Mouse (Mus musculus) forebrain, postnatal 0 days (tissue): ENCODE results near the gene Vsx2. TPM values are rescaled to one million over a fixed set of nuclear protein-coding genes. Genes with fewer than 3 reads are reported as not detected.
"Not testable (repeated sequence)": the region's sequence is repeated elsewhere in the genome, so short reads cannot be mapped to it uniquely, and the experiment has no call there.

Experiments used
- ATAC-seq: fragments of 200-750 bp; cut with Nextera tagmentation; 2 replicates; pipeline ENCODE4 v1.8.0; 2017; ENCODE audit warnings: mild to moderate bottlenecking, moderate library complexity
- DNase-seq: peaks from one replicate; pipeline ENCODE4 v3.0.0-alpha.2; 2015
- H3K27ac ChIP-seq: fragments of 300-500 bp; sonication (generic); 2 replicates; pipeline ENCODE4 v1.5.1; 2014; ENCODE audit warnings: low read depth, mild to moderate bottlenecking, antibody characterized with exemption, low read length, moderate library complexity, mixed read lengths
- H3K27me3 ChIP-seq: fragments of 300-500 bp; sonication (generic); 2 replicates; pipeline ENCODE4 v1.6.1; 2014; ENCODE audit warnings: mild to moderate bottlenecking, low read length, mixed read lengths; ENCODE audit not compliant: insufficient read depth
- H3K36me3 ChIP-seq: fragments of 300-500 bp; sonication (generic); 2 replicates; pipeline ENCODE4 v1.6.1; 2014; ENCODE audit warnings: mild to moderate bottlenecking, moderate library complexity; ENCODE audit not compliant: insufficient read depth
- H3K4me1 ChIP-seq: fragments of 300-500 bp; sonication (generic); 2 replicates; pipeline ENCODE4 v1.6.1; 2014; ENCODE audit warnings: antibody characterized with exemption; ENCODE audit not compliant: insufficient read depth
- H3K4me2 ChIP-seq: fragments of 300-500 bp; sonication (generic); 2 replicates; pipeline ENCODE4 v1.6.1; 2014; ENCODE audit warnings: low read depth, mild to moderate bottlenecking, moderate library complexity
- H3K4me3 ChIP-seq: fragments of 300-500 bp; sonication (generic); 2 replicates; pipeline ENCODE4 v1.5.1; 2014; ENCODE audit warnings: low read depth, low read length, mixed read lengths
- H3K9ac ChIP-seq: fragments of 300-500 bp; sonication (generic); 2 replicates; pipeline ENCODE4 v1.6.1; 2014; ENCODE audit warnings: mild to moderate bottlenecking
- H3K9me3 ChIP-seq: fragments of 300-500 bp; sonication (generic); 2 replicates; pipeline ENCODE4 v1.6.1; 2016; ENCODE audit warnings: low read length
- CTCF ChIP-seq: sonication (generic); IDR thresholded peaks from 2 replicates; pipeline ENCODE4 v1.5.1; 2016; ENCODE audit warnings: antibody characterized with exemption, control low read depth, low read depth
- WGBS: fragments of 180-500 bp; shearing (Covaris S2); extraction: QIAGEN DNeasy Blood & Tissue Kit; methylation state at CpG from one replicate; pipeline ENCODE4 v1.1.7; 2014; 5-methylcytosine and 5-hydroxymethylcytosine counted together
- polyA plus RNA-seq: library from polyadenylated mRNA; unstranded; fragments of >200 nt; fragmentation: Nextera tagmentation; extraction: Ambion mirVana; gene quantifications from 2 replicates; pipeline ENCODE4 v1.2.1, GENCODE M21; 2015
- total RNA-seq: library from RNA; depleted of rRNA; stranded (reverse); fragments of >200 nt; gene quantifications from 2 replicates; pipeline ENCODE4 v1.2.3, GENCODE M21; 2014

The Vsx2 gene
- total and polyA plus RNA-seq, 2 experiments from 2014 or later = 0.05 to 0.67 TPM

DNA sequence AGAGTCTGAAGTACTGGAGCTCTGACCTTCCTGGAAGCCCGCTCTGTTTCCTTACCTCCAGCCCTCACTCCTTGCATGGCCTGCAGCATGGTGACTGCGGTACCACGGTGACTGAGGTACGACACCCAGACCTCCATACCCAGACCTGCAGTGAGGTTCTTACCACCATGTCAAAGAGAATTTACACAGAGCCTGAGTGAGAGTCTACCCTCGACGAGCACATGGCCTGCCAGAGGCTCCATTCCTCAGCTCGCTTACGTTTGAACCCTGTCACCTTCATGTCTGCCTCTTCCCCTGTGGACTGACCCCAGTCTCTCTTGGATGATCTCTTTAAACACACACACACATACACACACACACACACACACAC lies 36.7 kb upstream of the Vsx2 start:
- no peak overlapping the region for H3K9ac ChIP-seq
- DNase-seq = no peak
- ATAC-seq = no peak
- TF ChIP-seq CTCF = no peak
- no peak overlapping the region for H3K4me2 ChIP-seq
- H3K27ac ChIP-seq = peak overlapping the region; percentile 57
- H3K27me3 ChIP-seq = no peaks in the 10 kb centered on the region
- 36% methylated on average over 8 of the region's 8 CpGs for WGBS
- no peaks in the 10 kb centered on the region for H3K4me1 ChIP-seq
- H3K4me3 ChIP-seq = no peak overlapping the region
- H3K36me3 ChIP-seq = no peaks in the 10 kb centered on the region
- no peaks in the 10 kb centered on the region for H3K9me3 ChIP-seq

DNA sequence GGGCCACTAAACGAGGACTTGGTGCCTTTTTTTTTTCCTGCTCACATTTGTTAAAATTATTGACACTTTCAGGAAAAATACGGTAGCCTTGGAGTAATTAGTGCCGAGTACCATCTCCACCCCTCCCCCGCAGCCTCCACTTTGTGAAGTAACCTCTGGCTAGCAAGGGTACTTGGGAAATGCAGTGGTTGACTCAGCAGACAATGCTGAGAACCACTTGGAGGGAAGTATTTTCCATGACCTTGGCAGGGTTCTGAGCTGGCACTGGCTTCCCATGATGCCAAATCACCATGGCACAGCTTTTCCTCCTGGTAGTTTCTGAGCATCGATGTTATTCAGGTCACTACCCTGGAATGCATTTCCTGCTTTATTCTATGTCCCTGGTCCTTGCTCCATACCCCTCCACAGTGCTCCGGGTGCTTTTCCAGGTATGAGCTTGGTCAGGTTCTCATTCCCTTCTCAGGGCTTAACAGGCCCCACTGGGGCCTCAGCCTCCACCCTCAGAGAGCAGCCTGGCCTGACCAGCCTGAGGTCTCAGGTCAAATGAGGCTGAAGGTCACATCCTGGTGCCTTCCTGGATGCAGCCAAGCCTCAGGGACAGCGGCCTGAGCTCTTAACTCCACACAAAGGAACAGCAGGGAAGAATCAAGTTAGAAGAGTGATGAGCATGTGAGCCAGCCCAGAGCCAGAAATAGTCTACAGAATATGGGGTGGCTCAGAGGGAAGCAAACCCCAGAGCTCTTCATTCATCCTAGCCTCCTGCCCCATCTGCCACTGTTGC lies 35.7 kb upstream of the Vsx2 start:
- no peak for DNase-seq
- Histone ChIP-seq H3K4me2 (no peak overlapping the region), H3K9me3 (no peaks in the 10 kb centered on the region), H3K27ac (no peak overlapping the region), H3K36me3 (no peaks in the 10 kb centered on the region), H3K27me3 (no peaks in the 10 kb centered on the region), H3K9ac (no peak overlapping the region), H3K4me3 (no peak overlapping the region), H3K4me1 (no peaks in the 10 kb centered on the region)
- TF ChIP-seq CTCF = no peak
- ATAC-seq = no peak
- WGBS = 51% methylated on average over 7 of the region's 7 CpGs

DNA sequence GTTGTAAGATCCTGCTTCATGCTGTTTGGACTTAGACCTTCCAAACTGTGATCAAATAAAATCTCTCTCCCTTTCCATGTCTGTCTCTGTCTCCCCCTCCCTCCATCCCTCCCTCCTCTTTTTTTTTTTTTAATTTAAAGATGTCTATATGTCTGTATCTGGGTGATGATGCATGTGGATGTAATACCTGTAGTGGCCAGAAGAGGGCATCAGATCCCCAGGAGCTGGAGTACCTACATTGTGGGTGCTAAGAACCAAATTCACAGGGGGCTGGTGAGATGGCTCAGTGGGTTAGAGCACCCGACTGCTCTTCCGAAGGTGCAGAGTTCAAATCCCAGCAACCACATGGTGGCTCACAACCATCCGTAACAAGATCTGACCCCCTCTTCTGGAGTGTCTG lies 30.0 kb upstream of the Vsx2 start:
- H3K9me3 ChIP-seq, H3K4me2 ChIP-seq, ATAC-seq, DNase-seq, H3K36me3 ChIP-seq, H3K4me1 ChIP-seq, H3K27ac ChIP-seq, H3K4me3 ChIP-seq, H3K27me3 ChIP-seq, H3K9ac ChIP-seq: not testable (repeated sequence)
- 80% methylated on average over 2 of the region's 3 CpGs for WGBS
- TF ChIP-seq CTCF = peak; percentile 49

DNA sequence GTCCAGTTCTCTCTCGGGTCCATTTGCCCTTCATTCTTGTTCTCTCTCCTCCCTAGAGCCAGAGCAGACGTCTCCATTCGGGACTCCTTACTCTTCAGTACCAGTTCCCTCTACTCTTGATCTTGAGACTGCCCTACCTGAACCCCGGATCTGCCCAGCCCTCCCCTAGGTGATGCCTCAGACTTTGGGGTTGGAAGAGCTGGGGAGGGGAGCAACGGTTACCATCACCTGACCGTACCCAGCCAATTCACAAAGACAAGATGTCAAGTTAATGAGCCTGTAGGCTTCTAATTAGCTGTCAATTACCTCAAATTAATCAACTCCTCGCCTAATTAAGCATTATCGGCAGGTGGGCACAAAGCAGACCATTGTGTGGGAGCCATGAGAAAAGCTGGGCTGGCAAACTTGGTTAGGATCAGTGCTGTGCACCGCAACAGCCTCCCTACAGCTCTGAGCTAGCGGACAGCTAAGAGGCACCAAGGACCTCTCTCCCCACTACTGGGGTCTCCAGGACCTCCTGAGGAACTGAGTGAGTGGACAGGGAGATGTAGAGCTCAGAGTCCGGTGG lies 28.1 kb upstream of the Vsx2 start:
- DNase-seq (no peak), ATAC-seq (no peak)
- no peaks in the 10 kb centered on the region for H3K9me3 ChIP-seq
- no peaks in the 10 kb centered on the region for H3K4me1 ChIP-seq
- no peak overlapping the region for H3K4me3 ChIP-seq
- no peak overlapping the region for H3K9ac ChIP-seq
- TF ChIP-seq CTCF = no peak
- no peaks in the 10 kb centered on the region for H3K36me3 ChIP-seq
- no peak overlapping the region for H3K4me2 ChIP-seq
- H3K27ac ChIP-seq = no peak overlapping the region
- H3K27me3 ChIP-seq = no peaks in the 10 kb centered on the region
- 20% methylated on average over 11 of the region's 11 CpGs for WGBS

DNA sequence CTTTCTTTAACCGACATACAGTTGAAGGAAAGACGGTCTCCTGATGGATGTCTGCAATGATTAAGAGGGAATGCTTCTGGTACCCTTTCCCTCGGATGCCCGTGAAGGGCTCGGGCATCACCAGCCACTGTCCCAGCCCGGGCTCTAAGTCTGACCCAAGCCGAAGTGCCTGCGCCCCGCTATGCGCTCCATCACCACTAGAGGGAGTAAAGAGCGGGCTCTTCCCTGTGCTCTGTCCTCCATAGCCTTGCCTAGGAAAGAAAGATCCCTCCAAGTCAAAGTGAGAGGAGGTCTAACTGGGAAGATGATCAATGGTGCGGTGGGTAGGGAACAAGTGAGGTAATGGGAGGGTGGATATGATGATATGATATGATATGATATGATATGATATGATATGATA lies 23.5 kb upstream of the Vsx2 start:
- Histone ChIP-seq H3K9ac (no peak overlapping the region), H3K4me2 (no peak overlapping the region), H3K4me1 (no peaks in the 10 kb centered on the region), H3K36me3 (no peaks in the 10 kb centered on the region), H3K27ac (no peak overlapping the region), H3K9me3 (no peaks in the 10 kb centered on the region), H3K27me3 (no peaks in the 10 kb centered on the region), H3K4me3 (no peak overlapping the region)
- peak; percentile 84 for ATAC-seq
- peak; percentile 98 for TF ChIP-seq CTCF
- WGBS = 3% methylated on average over 12 of the region's 12 CpGs
- peak; percentile 79 for DNase-seq

DNA sequence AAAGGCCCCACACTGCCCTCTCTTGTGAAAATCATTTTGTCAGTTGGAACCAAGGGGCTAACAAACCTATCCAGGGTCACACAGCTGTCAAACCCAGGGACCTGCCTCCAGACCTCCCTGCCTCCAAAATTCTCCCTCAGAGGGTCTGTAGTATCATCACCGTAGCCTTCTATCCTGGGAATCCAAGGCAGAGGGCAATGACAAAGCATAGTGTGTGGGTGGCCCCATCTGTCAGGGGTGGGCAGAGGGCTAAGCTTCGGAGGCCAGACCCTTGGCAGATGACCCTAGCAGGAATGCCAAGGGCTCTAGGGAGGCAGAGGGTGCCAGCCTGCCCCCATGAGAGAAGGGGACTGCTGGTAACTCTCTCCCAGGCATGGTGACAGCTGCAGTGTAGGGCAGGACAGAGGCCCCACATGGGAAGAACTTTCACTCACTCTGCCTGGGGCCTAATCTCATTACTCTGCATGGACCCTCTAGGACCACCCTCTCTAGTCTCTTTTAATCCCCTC lies 22.9 kb upstream of the Vsx2 start:
- H3K36me3 ChIP-seq = no peaks in the 10 kb centered on the region
- H3K4me3 ChIP-seq = no peak overlapping the region
- H3K9ac ChIP-seq = no peak overlapping the region
- DNase-seq = no peak
- no peak for TF ChIP-seq CTCF
- ATAC-seq = no peak
- no peaks in the 10 kb centered on the region for H3K9me3 ChIP-seq
- H3K4me1 ChIP-seq = no peaks in the 10 kb centered on the region
- H3K27me3 ChIP-seq = no peaks in the 10 kb centered on the region
- WGBS = 52% methylated on average over 2 of the region's 2 CpGs
- no peak overlapping the region for H3K4me2 ChIP-seq
- H3K27ac ChIP-seq = no peak overlapping the region

DNA sequence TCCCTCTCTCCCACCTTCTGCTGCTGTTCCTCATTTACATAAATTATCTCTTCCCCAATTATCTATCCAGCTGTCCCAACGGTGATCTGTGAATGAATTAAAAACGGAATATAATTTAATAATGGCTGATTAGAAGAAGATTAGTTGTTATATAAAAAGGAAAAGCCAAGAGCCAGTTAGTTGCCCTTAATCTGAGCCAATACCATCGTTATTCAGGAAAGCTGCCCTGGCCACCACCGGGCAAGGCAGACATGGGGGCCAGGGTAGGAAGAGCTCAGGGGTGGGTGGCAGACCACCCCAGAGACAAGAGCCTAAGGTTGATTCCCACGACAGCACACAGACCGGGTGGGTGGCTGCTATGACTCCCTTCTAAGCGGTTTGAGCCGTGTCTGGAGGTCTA lies 21.3 kb upstream of the Vsx2 start:
- Histone ChIP-seq H3K4me2 (no peak overlapping the region), H3K4me1 (no peaks in the 10 kb centered on the region), H3K27me3 (no peaks in the 10 kb centered on the region), H3K36me3 (no peaks in the 10 kb centered on the region), H3K27ac (no peak overlapping the region), H3K4me3 (no peak overlapping the region), H3K9me3 (no peaks in the 10 kb centered on the region), H3K9ac (no peak overlapping the region)
- DNase-seq (no peak), ATAC-seq (no peak)
- WGBS = 20% methylated on average over 8 of the region's 8 CpGs
- TF ChIP-seq CTCF = no peak
